Mouse (Mus musculus): Measurements from ENCODE around the gene Gm49373. TPM values are rescaled to one million over a fixed set of nuclear protein-coding genes. Genes with fewer than 3 reads are reported as not detected.

Gene Gm49373
- total RNA-seq, 2 experiments from 2014 or later = not detected

DNA sequence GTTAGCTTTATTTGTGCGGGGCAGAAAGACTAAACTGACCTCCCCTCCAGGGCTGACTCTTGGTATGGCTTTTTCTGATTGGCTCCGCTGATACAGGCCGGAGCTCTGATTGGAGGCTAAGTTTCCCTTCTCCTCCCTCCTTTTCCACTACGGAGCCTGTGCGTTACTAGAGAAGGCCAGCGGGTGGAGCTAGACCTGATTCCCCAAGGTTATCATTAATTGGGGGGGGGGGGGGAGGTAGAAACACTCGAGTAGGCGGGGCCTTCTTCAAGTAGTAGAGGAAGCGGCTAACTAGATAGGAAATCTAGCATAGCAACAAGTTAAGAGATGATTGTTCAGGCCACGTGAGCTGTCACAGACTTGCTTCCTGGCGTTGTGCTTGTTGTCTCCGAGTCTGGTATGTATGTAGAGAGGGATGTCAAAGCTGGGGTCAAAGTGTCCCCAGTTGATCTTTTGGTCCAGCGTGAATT is 42.1 kb downstream of the Gm49373 start:
- ATAC-seq (replicated peaks; ENCODE audit: low FRiP score, poor library complexity, severe bottlenecking) = peak; percentile 63

- ATAC-seq (replicated peaks; ENCODE audit: low FRiP score, poor library complexity, severe bottlenecking) = peak; percentile 5; the same call in 1 of the 2 replicates
These were observed 42.8 kb downstream of the Gm49373 start for GRCm38 (mm10) chr9:21030055-21030600.

- peak; percentile 66 for ATAC-seq (replicated peaks; ENCODE audit: low FRiP score, poor library complexity, severe bottlenecking)
These were observed 43.4 kb downstream of the Gm49373 start, which contains the start of gene Icam4 for GRCm38 (mm10) chr9:21029291-21030054. Gene Icam4, plus strand, starts transcription at chr9:21029373.

DNA sequence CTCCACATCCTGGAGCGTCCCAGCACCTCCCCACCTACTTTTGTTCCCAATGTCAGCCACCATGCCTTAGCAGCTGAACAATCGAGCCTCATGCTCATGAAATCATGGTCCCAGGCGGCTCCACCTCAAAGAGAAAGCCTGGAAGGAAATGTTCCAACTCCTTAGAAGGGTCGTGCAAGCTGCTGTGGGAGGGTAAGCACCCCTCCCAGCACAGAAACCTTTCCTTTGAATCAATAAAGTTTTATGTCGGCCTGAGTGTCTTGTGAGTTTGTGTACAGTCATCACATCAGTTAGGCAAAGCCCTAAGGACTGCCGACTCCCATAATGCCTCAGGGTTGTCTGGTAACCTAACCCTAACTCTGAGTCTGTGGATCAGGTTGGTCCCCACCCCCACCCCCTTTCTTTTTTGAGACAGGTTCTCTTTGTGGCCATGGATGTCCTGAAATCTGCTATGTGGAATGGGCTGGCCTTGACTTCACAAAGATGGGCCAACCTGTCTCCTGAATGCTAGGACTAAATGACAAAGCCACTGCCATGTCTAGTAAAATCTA is 44.3 kb downstream of the Gm49373 start:
- ATAC-seq (replicated peaks; ENCODE audit: low FRiP score, poor library complexity, severe bottlenecking) = no peak

DNA sequence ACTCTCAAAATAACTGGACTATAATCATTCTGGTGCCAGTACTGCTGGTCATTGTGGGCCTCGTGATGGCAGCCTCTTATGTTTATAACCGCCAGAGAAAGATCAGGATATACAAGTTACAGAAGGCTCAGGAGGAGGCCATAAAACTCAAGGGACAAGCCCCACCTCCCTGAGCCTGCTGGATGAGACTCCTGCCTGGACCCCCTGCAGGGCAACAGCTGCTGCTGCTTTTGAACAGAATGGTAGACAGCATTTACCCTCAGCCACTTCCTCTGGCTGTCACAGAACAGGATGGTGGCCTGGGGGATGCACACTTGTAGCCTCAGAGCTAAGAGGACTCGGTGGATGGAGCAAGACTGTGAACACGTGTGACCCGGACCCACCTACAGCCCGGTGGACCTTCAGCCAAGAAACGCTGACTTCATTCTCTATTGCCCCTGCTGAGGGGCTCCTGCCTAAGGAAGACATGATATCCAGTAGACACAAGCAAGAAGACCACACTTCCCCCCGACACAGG is 45.1 kb downstream of the Gm49373 start:
- ATAC-seq (replicated peaks; ENCODE audit: low FRiP score, poor library complexity, severe bottlenecking) = no peak

- no peak for ATAC-seq (replicated peaks; ENCODE audit: low FRiP score, poor library complexity, severe bottlenecking)
These were observed 46.0 kb downstream of the Gm49373 start for GRCm38 (mm10) chr9:21026849-21027248.

GRCm38 (mm10) chr9:21025258-21025810 is 47.6 kb downstream of the Gm49373 start:
- ATAC-seq (replicated peaks; ENCODE audit: low FRiP score, poor library complexity, severe bottlenecking) = no peak

- no peak for ATAC-seq (replicated peaks; ENCODE audit: low FRiP score, poor library complexity, severe bottlenecking)
These were observed 50.2 kb downstream of the Gm49373 start for GRCm38 (mm10) chr9:21022726-21023125.

DNA sequence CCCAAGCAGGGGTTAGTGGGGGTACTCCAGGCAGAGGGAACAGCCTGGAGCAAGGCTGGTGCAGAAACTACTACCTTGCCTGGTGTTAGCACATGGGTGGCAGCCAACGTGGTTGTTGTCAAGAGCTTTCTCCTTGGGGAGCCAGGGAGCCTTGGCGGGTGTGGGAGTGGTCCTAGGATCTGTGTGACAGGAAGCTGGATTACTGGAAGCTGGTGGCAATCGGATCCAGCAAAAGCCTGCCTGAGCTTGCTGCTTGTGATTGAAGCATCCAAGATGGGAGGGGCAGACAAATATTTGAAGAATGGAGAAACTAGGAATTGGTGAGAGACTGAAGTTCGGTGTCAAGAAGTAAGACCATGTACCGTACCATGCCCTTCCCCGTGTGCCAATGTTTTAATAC is 50.6 kb downstream of the Gm49373 start:
- no peak for ATAC-seq (replicated peaks; ENCODE audit: low FRiP score, poor library complexity, severe bottlenecking)

GRCm38 (mm10) chr9:21021363-21021762 is 51.5 kb downstream of the Gm49373 start:
- no peak for ATAC-seq (replicated peaks; ENCODE audit: low FRiP score, poor library complexity, severe bottlenecking)

- ATAC-seq (replicated peaks; ENCODE audit: low FRiP score, poor library complexity, severe bottlenecking) = no peak
These were observed 54.3 kb downstream of the Gm49373 start for GRCm38 (mm10) chr9:21018600-21018999.

- ATAC-seq (replicated peaks; ENCODE audit: low FRiP score, poor library complexity, severe bottlenecking) = no peak
These were observed 55.7 kb downstream of the Gm49373 start for GRCm38 (mm10) chr9:21017177-21017575.

DNA sequence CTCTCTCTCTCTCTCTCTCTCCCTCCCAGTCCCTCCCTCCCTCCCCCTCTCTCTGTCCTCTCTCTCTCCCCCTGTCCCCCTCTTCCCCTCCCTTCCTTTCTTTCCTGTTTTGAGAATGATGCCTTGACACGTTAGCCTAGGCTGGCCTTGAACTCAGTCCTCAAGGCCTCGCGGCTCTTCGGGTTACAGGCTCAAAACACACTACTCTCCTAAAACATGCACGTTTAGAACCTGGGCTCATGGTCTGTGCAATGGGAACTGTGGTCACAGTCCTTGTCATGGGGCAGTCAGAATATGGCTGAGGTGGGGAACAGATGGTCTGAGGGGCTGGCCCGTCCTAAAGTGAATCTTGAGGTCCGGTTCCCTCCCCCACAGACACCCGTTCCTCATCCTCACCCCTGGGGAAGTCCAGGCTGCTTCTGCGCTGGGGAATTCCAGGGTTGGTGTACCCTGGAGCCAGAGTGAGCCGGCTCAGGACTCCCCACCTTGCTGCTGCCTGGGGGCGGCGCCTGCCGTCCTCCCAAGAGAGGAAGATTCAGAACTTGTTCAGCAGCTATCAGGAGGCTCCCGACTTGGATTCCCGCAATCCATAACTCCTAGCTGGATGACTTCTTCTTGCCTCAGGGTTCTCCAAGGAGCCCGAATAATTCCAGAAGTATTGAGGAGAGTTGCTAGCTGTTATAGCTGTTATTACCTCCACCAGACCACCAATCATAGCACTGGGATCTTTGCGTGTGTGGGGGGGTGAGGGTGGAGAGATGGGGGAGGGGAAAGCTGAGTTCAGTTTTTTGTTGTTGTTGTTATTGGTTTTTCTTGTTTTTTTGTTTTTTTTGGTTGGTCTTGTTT is 56.3 kb downstream of the Gm49373 start:
- ATAC-seq (replicated peaks; ENCODE audit: low FRiP score, poor library complexity, severe bottlenecking) = no peak

- no peak for ATAC-seq (replicated peaks; ENCODE audit: low FRiP score, poor library complexity, severe bottlenecking)
These were observed 57.2 kb downstream of the Gm49373 start, which contains the start of gene Icam1 for GRCm38 (mm10) chr9:21015571-21016130. Gene Icam1, plus strand, starts transcription at chr9:21015985.

- ATAC-seq (replicated peaks; ENCODE audit: low FRiP score, poor library complexity, severe bottlenecking) = no peak
These were observed 58.0 kb downstream of the Gm49373 start for GRCm38 (mm10) chr9:21014691-21015570.

Measured in erythroid progenitor cell, adult 5-6 weeks (primary cell).